Mouse (Mus musculus) embryonic facial prominence, embryonic 10.5 days (tissue): ENCODE data around the gene Hormad1. TPM values are rescaled to one million over a fixed set of nuclear protein-coding genes. Genes with fewer than 3 reads are reported as not detected.

ENCODE experiments used
- DNase-seq: peaks from one replicate; pipeline ENCODE4 v3.0.0-alpha.2; 2017; ENCODE audit warnings: low spot score
- H3K27ac ChIP-seq: fragments of 300-500 bp; sonication (generic); replicated peaks from 2 replicates; pipeline ENCODE4 v1.5.1; 2016; ENCODE audit warnings: mild to moderate bottlenecking
- H3K27me3 ChIP-seq: fragments of 300-500 bp; sonication (generic); replicated peaks from 2 replicates; pipeline ENCODE4 v1.6.1; 2016; ENCODE audit warnings: low read depth, mild to moderate bottlenecking; ENCODE audit not compliant: poor library complexity, severe bottlenecking
- H3K36me3 ChIP-seq: fragments of 300-500 bp; sonication (generic); replicated peaks from 2 replicates; pipeline ENCODE4 v1.6.1; 2016; ENCODE audit warnings: mild to moderate bottlenecking, moderate library complexity
- H3K4me1 ChIP-seq: fragments of 300-500 bp; sonication (generic); 2 replicates; pipeline ENCODE4 v1.6.1; 2016
- H3K4me3 ChIP-seq: fragments of 300-500 bp; sonication (generic); 2 replicates; pipeline ENCODE4 v1.5.1; 2016; ENCODE audit warnings: mild to moderate bottlenecking, moderate library complexity
- H3K9me3 ChIP-seq: fragments of 300-500 bp; sonication (generic); 2 replicates; pipeline ENCODE4 v1.6.1; 2016; ENCODE audit warnings: mild to moderate bottlenecking
- WGBS: fragments of 180-500 bp; shearing (Covaris S2); methylation state at CpG from one replicate; pipeline ENCODE4 v1.1.7; 2016; 5-methylcytosine and 5-hydroxymethylcytosine counted together
- polyA plus RNA-seq: library from polyadenylated mRNA; unstranded; fragments of >200 nt; fragmentation: Nextera tagmentation; extraction: Ambion mirVana; gene quantifications from 2 replicates; pipeline ENCODE4 v1.2.1, GENCODE M21; 2016

Gene Hormad1
- polyA plus RNA-seq: not detected in 2 replicates

GRCm38 (mm10) chr3:95559437-95559836, at the start of gene Hormad1:
TSS of gene Hormad1 (plus strand) at chr3:95559677.
- Histone ChIP-seq H3K27ac (no peak within 1 kb of the TSS), H3K4me1 (no peaks in the 10 kb centered on the region), H3K36me3 (no peaks in the 10 kb centered on the region), H3K27me3 (no peaks in the 10 kb centered on the region), H3K4me3 (no peak within 1 kb of the TSS), H3K9me3 (no peaks in the 10 kb centered on the region)
- WGBS: 88% methylated on average over 27 of the region's 27 CpGs
- no peak for DNase-seq

DNA sequence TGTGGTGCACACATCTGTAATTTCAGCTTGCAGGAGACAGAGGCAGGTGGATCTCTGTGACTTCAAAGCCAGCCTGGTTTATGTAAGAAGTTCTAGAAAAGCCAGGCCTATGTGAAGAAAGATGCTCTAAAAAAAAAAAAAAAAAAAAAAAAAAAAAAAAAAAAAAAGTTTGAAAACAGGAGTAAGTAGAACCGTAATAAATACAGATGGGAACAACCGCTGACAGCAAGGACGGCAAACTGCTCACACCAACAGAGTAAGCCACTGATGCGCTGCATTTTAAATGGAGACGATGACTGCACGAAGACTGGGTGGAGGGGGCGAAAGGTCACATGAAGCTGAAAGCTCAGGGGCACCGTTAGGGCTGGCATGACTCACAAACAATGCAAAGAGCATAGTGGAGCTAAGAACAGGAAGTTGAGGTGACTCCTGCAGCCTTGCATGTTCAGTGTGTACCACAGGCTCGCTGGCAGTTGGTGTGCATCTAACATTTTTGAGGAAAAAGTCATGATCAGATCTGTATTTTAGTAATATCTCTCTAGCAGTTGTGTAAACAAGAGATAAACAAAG, 47.8 kb upstream of the Hormad1 start:
- DNase-seq: no peak
- 75% methylated on average over 9 of the region's 9 CpGs for WGBS
- Histone ChIP-seq H3K36me3 (no peaks in the 10 kb centered on the region; the same call in 1 of the 2 replicates), H3K27me3 (no peaks in the 10 kb centered on the region), H3K27ac (no peak overlapping the region), H3K4me1 (no peaks in the 10 kb centered on the region), H3K9me3 (no peaks in the 10 kb centered on the region), H3K4me3 (no peak overlapping the region)

GRCm38 (mm10) chr3:95516614-95517041, 42.8 kb upstream of the Hormad1 start:
- Histone ChIP-seq H3K9me3 (no peaks in the 10 kb centered on the region), H3K4me1 (peaks cover 5% of the 10 kb centered on the region; the same call in 1 of the 2 replicates), H3K4me3 (no peak overlapping the region), H3K36me3 (no peaks in the 10 kb centered on the region), H3K27ac (no peak overlapping the region), H3K27me3 (no peaks in the 10 kb centered on the region)
- no peak for DNase-seq
- 95% methylated on average over 3 of the region's 3 CpGs for WGBS

- H3K27ac ChIP-seq: no peak overlapping the region
- H3K27me3 ChIP-seq: no peaks in the 10 kb centered on the region
- no peak overlapping the region for H3K4me3 ChIP-seq
- H3K4me1 ChIP-seq: peaks cover 5% of the 10 kb centered on the region; the same call in 1 of the 2 replicates
- no peaks in the 10 kb centered on the region for H3K36me3 ChIP-seq
- no peaks in the 10 kb centered on the region for H3K9me3 ChIP-seq
- WGBS: 33% methylated on average over 10 of the region's 10 CpGs
- DNase-seq: peak; percentile 77
These were observed 42.0 kb upstream of the Hormad1 start for GRCm38 (mm10) chr3:95517493-95517898.

DNA sequence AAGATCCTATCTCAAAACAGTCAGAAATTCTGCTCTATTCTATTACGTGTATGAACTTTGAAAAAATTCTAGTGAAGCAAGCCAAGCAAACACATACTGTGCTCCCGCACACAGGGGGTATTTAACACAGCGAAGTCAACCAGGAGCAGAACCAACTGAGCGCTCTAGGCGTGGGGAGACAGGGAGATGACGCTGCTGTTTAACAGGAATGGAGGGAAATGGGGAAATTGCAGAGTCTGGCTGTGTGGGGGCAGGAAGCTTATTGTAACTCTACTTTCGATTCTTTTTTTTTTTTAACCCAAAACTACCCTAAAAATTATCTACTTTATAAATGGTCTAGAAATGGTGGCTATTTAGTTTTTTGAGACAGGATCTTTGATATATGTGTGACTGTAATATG, 40.6 kb upstream of the Hormad1 start:
- 81% methylated on average over 7 of the region's 7 CpGs for WGBS

DNA sequence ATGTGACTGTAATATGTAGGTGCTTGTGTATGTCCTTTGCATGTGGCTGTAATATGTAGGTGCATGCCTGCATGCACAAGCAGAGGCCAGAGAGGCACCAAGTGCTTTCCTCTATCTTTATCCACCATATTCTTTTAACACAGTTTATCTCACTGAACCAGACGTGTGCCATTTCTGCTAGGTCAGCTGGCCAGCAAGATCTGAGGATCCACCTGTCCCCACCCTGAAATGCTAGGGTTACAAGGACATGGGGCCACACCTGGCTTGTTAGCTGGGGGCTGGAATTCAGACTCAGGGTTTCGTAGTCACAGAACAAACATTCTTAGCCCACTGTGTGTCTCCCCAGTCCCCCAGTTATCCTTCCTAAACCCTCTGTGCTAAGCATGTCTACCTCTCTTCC, 40.2 kb upstream of the Hormad1 start:
- no peaks in the 10 kb centered on the region for H3K36me3 ChIP-seq
- WGBS: 74% methylated on average over 2 of the region's 2 CpGs
- no peak for DNase-seq
- H3K27ac ChIP-seq: no peak overlapping the region
- no peak overlapping the region for H3K4me3 ChIP-seq
- H3K4me1 ChIP-seq: peaks cover 13% of the 10 kb centered on the region
- H3K9me3 ChIP-seq: no peaks in the 10 kb centered on the region
- H3K27me3 ChIP-seq: no peaks in the 10 kb centered on the region

More for the DNA sequence above, 40.6 kb upstream of the Hormad1 start:
- no peak overlapping the region for H3K4me3 ChIP-seq
- H3K36me3 ChIP-seq: no peaks in the 10 kb centered on the region
- no peaks in the 10 kb centered on the region for H3K27me3 ChIP-seq
- peaks cover 11% of the 10 kb centered on the region; the same call in 1 of the 2 replicates for H3K4me1 ChIP-seq
- no peak for DNase-seq
- H3K9me3 ChIP-seq: no peaks in the 10 kb centered on the region
- H3K27ac ChIP-seq: no peak overlapping the region

GRCm38 (mm10) chr3:95520100-95520499, 39.4 kb upstream of the Hormad1 start:
- no peaks in the 10 kb centered on the region for H3K36me3 ChIP-seq
- WGBS: 80% methylated on average over 3 of the region's 3 CpGs
- no peak for DNase-seq
- no peaks in the 10 kb centered on the region for H3K27me3 ChIP-seq
- H3K9me3 ChIP-seq: no peaks in the 10 kb centered on the region
- H3K4me1 ChIP-seq: peaks cover 16% of the 10 kb centered on the region
- H3K4me3 ChIP-seq: no peak overlapping the region
- H3K27ac ChIP-seq: no peak overlapping the region; the same call in 1 of the 2 replicates

- Histone ChIP-seq H3K4me3 (no peak overlapping the region), H3K27me3 (no peaks in the 10 kb centered on the region), H3K36me3 (no peaks in the 10 kb centered on the region), H3K27ac (no peak overlapping the region), H3K4me1 (peaks cover 16% of the 10 kb centered on the region), H3K9me3 (no peaks in the 10 kb centered on the region)
- 90% methylated on average over 10 of the region's 10 CpGs for WGBS
- no peak for DNase-seq
These were observed 38.3 kb upstream of the Hormad1 start for GRCm38 (mm10) chr3:95521168-95521567.

GRCm38 (mm10) chr3:95523662-95524061, 35.8 kb upstream of the Hormad1 start:
- Histone ChIP-seq H3K27ac (0 out of 2 replicates have a peak overlapping the region, but pooled peaks have one; percentile 20), H3K9me3 (no peaks in the 10 kb centered on the region), H3K4me3 (no peak overlapping the region), H3K27me3 (no peaks in the 10 kb centered on the region), H3K36me3 (no peaks in the 10 kb centered on the region), H3K4me1 (peaks cover 11% of the 10 kb centered on the region)
- 75% methylated on average over 3 of the region's 3 CpGs for WGBS
- DNase-seq: no peak

GRCm38 (mm10) chr3:95524673-95525072, 34.8 kb upstream of the Hormad1 start:
- peaks cover 11% of the 10 kb centered on the region for H3K4me1 ChIP-seq
- H3K36me3 ChIP-seq: no peaks in the 10 kb centered on the region
- H3K27me3 ChIP-seq: no peaks in the 10 kb centered on the region
- no peaks in the 10 kb centered on the region for H3K9me3 ChIP-seq
- H3K4me3 ChIP-seq: no peak overlapping the region
- WGBS: 72% methylated on average over 2 of the region's 2 CpGs
- DNase-seq: no peak
- no peak overlapping the region for H3K27ac ChIP-seq

DNA sequence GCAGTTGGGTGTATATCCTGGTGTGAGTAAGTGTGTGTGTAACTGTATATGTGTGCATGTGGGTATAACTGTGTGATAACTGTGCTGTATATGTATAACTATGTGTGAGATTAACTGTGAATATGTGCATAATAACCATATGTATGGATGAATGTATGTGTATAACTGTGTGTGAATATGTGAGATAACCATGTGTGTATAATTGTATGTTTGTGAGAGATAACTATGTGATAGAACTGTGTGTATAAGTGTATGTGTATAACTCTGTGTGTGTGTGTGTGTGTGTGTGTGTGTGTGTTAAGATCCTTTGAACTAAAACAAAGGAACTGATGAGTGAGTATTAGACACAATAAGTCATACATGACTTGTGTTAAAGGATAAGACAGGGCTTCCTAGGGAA, 33.4 kb upstream of the Hormad1 start:
- DNase-seq: no peak
- Histone ChIP-seq H3K9me3 (no peaks in the 10 kb centered on the region), H3K4me3 (no peak overlapping the region), H3K36me3 (no peaks in the 10 kb centered on the region), H3K27ac (no peak overlapping the region), H3K4me1 (peaks cover 11% of the 10 kb centered on the region), H3K27me3 (no peaks in the 10 kb centered on the region)

GRCm38 (mm10) chr3:95526622-95527211, 32.8 kb upstream of the Hormad1 start, which contains the start of gene Ctss:
TSS of gene Ctss (plus strand) at chr3:95526786.
- no peaks in the 10 kb centered on the region for H3K36me3 ChIP-seq
- 87% methylated on average over 8 of the region's 8 CpGs for WGBS
- H3K4me3 ChIP-seq: no peak within 1 kb of the TSS
- no peaks in the 10 kb centered on the region for H3K27me3 ChIP-seq
- H3K4me1 ChIP-seq: peaks cover 11% of the 10 kb centered on the region
- DNase-seq: no peak
- no peaks in the 10 kb centered on the region for H3K9me3 ChIP-seq
- H3K27ac ChIP-seq: no peak within 1 kb of the TSS

DNA sequence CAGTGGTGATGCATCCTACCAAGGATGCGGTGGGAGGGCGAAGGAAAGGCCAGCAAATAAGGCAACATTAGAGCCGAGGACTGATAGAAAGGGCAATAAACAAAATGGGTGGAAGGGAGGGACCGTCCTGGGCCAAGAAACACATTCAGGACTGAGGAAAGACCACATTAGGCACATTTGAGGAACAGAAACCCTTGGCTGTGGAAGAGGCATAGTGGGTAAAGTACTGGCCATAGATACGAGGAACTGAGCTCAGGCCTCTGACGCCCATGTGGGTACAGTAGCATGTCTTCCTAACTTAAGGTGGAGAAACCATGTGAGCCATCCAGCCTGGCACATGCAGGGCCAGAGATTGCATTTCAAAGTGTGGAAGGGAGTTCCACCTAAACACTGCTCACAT, 29.7 kb upstream of the Hormad1 start:
- Histone ChIP-seq H3K4me3 (no peak overlapping the region), H3K27ac (no peak overlapping the region), H3K9me3 (no peaks in the 10 kb centered on the region), H3K4me1 (no peaks in the 10 kb centered on the region), H3K36me3 (no peaks in the 10 kb centered on the region), H3K27me3 (no peaks in the 10 kb centered on the region)
- 87% methylated on average over 6 of the region's 6 CpGs for WGBS
- DNase-seq: no peak
